Mouse (Mus musculus): ENCODE data around the gene C77080. TPM values are rescaled to one million over a fixed set of nuclear protein-coding genes. Genes with fewer than 3 reads are reported as not detected.

The C77080 gene
- polyA plus RNA-seq, 2 experiments = 0.74 to 1.2 TPM

- Histone ChIP-seq H3K36me3 (replicated peaks; ENCODE audit: control insufficient read depth, insufficient read depth, low read depth) (no peaks in the 10 kb centered on the region), H3K4me1 (replicated peaks; ENCODE audit: control insufficient read depth in 2 of 2, insufficient read depth in 2 of 2, low read length in 1 of 2) (peaks cover 36 to 39% of the 10 kb centered on the region in 2 experiments), H3K27ac (no peak overlapping the region), H3K27me3 (ENCODE audit: control insufficient read depth, insufficient read depth, low read length) (peaks cover 23% of the 10 kb centered on the region), H3K9me3 (ENCODE audit: control insufficient read depth, low read length) (no peaks in the 10 kb centered on the region), H3K4me3 (ENCODE audit: insufficient read depth in 1 of 2, low read depth in 2 of 2, low read length in 2 of 2) (no peak overlapping the region), H3K4me2 (ENCODE audit: low read depth) (no peak overlapping the region; the same call in 1 of the 2 replicates), H3K9ac (replicated peaks) (no peak overlapping the region; the same call in 1 of the 2 replicates)
- DNase-seq (ENCODE audit: low read depth in 3 of 3, low spot score in 3 of 3) = no peak
- ATAC-seq (ENCODE audit: insufficient read depth) = peak; percentile 21; the same call in 1 of the 2 replicates
- TF ChIP-seq EP300 (IDR thresholded peaks at IDR 0.05; ENCODE audit: low read depth) (no peak), CTCF (IDR thresholded peaks at IDR 0.05; ENCODE audit: low read depth) (no peak)
- 64% methylated on average over 12 of the region's 12 CpGs for WGBS (ENCODE audit: insufficient replicate concordance)
Observed at GRCm38 (mm10) chr4:129231594-129232450, 29.4 kb downstream of the C77080 start.

- Histone ChIP-seq H3K4me1 (replicated peaks; ENCODE audit: control insufficient read depth in 2 of 2, insufficient read depth in 2 of 2, low read length in 1 of 2) (peaks cover 29 to 33% of the 10 kb centered on the region in 2 experiments), H3K4me2 (ENCODE audit: low read depth) (no peak overlapping the region), H3K9ac (replicated peaks) (no peak overlapping the region), H3K4me3 (ENCODE audit: insufficient read depth in 1 of 2, low read depth in 2 of 2, low read length in 2 of 2) (no peak overlapping the region), H3K36me3 (replicated peaks; ENCODE audit: control insufficient read depth, insufficient read depth, low read depth) (no peaks in the 10 kb centered on the region), H3K27ac (no peak overlapping the region), H3K9me3 (ENCODE audit: control insufficient read depth, low read length) (no peaks in the 10 kb centered on the region), H3K27me3 (ENCODE audit: control insufficient read depth, insufficient read depth, low read length) (peaks cover 32% of the 10 kb centered on the region)
- TF ChIP-seq CTCF (IDR thresholded peaks at IDR 0.05; ENCODE audit: low read depth) (no peak), EP300 (IDR thresholded peaks at IDR 0.05; ENCODE audit: low read depth) (no peak)
- DNase-seq (ENCODE audit: low read depth in 3 of 3, low spot score in 3 of 3) = no peak
- 42% methylated on average over 8 of the region's 8 CpGs for WGBS (ENCODE audit: insufficient replicate concordance)
- no peak for ATAC-seq (ENCODE audit: insufficient read depth)
Observed at GRCm38 (mm10) chr4:129230926-129231325, 30.3 kb downstream of the C77080 start.

- Histone ChIP-seq H3K27ac (no peak overlapping the region), H3K9ac (replicated peaks) (no peak overlapping the region), H3K4me1 (replicated peaks; ENCODE audit: control insufficient read depth in 2 of 2, insufficient read depth in 2 of 2, low read length in 1 of 2) (peaks cover 10 to 13% of the 10 kb centered on the region in 2 experiments), H3K36me3 (replicated peaks; ENCODE audit: control insufficient read depth, insufficient read depth, low read depth) (no peaks in the 10 kb centered on the region), H3K9me3 (ENCODE audit: control insufficient read depth, low read length) (no peaks in the 10 kb centered on the region), H3K27me3 (ENCODE audit: control insufficient read depth, insufficient read depth, low read length) (peaks cover 61% of the 10 kb centered on the region), H3K4me3 (ENCODE audit: insufficient read depth in 1 of 2, low read depth in 2 of 2, low read length in 2 of 2) (no peak overlapping the region), H3K4me2 (ENCODE audit: low read depth) (no peak overlapping the region)
- ATAC-seq (ENCODE audit: insufficient read depth) = no peak
- 48% methylated on average over 8 of the region's 8 CpGs for WGBS (ENCODE audit: insufficient replicate concordance)
- no peak for TF ChIP-seq CTCF (IDR thresholded peaks at IDR 0.05; ENCODE audit: low read depth)
- no peak for TF ChIP-seq EP300 (IDR thresholded peaks at IDR 0.05; ENCODE audit: low read depth)
- no peak for DNase-seq (ENCODE audit: low read depth in 3 of 3, low spot score in 3 of 3)
Observed at GRCm38 (mm10) chr4:129227985-129228381, 33.2 kb downstream of the C77080 start.

GRCm38 (mm10) chr4:129227170-129227984, 33.8 kb downstream of the C77080 start:
- Histone ChIP-seq H3K27me3 (ENCODE audit: control insufficient read depth, insufficient read depth, low read length) (peaks cover 67% of the 10 kb centered on the region), H3K9ac (replicated peaks) (no peak overlapping the region), H3K9me3 (ENCODE audit: control insufficient read depth, low read length) (no peaks in the 10 kb centered on the region), H3K4me3 (ENCODE audit: insufficient read depth in 1 of 2, low read depth in 2 of 2, low read length in 2 of 2) (no peak overlapping the region), H3K4me1 (replicated peaks; ENCODE audit: control insufficient read depth in 2 of 2, insufficient read depth in 2 of 2, low read length in 1 of 2) (peaks cover 10 to 13% of the 10 kb centered on the region in 2 experiments), H3K36me3 (replicated peaks; ENCODE audit: control insufficient read depth, insufficient read depth, low read depth) (no peaks in the 10 kb centered on the region), H3K27ac (no peak overlapping the region), H3K4me2 (ENCODE audit: low read depth) (no peak overlapping the region)
- TF ChIP-seq CTCF (IDR thresholded peaks at IDR 0.05; ENCODE audit: low read depth) (no peak), EP300 (IDR thresholded peaks at IDR 0.05; ENCODE audit: low read depth) (no peak)
- 22% methylated on average over 22 of the region's 22 CpGs for WGBS (ENCODE audit: insufficient replicate concordance)
- ATAC-seq (ENCODE audit: insufficient read depth) = no peak
- no peak for DNase-seq (ENCODE audit: low read depth in 3 of 3, low spot score in 3 of 3)

Measured in liver, embryonic 14.5 days (tissue).